Mouse (Mus musculus) forebrain, embryonic 12.5 days (tissue): ENCODE measurements around the gene Pde9a. TPM values are rescaled to one million over a fixed set of nuclear protein-coding genes. Genes with fewer than 3 reads are reported as not detected.

Experiments
- ATAC-seq: fragments of 200-750 bp; cut with Nextera tagmentation; 2 replicates; pipeline ENCODE4 v1.8.0; 2017; ENCODE audit warnings: moderate TSS enrichment; ENCODE audit not compliant: low FRiP score
- H3K27ac ChIP-seq: fragments of 300-500 bp; sonication (generic); 2 replicates; pipeline ENCODE4 v1.5.1; 2016; ENCODE audit warnings: mild to moderate bottlenecking
- H3K27me3 ChIP-seq: fragments of 300-500 bp; sonication (generic); 2 replicates; pipeline ENCODE4 v1.6.1; 2016; ENCODE audit warnings: mild to moderate bottlenecking
- H3K36me3 ChIP-seq: fragments of 300-500 bp; sonication (generic); replicated peaks from 2 replicates; pipeline ENCODE4 v1.6.1; 2016; ENCODE audit warnings: mild to moderate bottlenecking
- H3K4me1 ChIP-seq: fragments of 300-500 bp; sonication (generic); 2 replicates; pipeline ENCODE4 v1.6.1; 2016
- H3K4me2 ChIP-seq: fragments of 300-500 bp; sonication (generic); 2 replicates; pipeline ENCODE4 v1.6.1; 2016; ENCODE audit warnings: mild to moderate bottlenecking, moderate library complexity
- H3K4me3 ChIP-seq: fragments of 300-500 bp; sonication (generic); replicated peaks from 2 replicates; pipeline ENCODE4 v1.5.1; 2016; ENCODE audit warnings: mild to moderate bottlenecking
- H3K9ac ChIP-seq: fragments of 300-500 bp; sonication (generic); 2 replicates; pipeline ENCODE4 v1.6.1; 2016; ENCODE audit warnings: mild to moderate bottlenecking
- H3K9me3 ChIP-seq: fragments of 300-500 bp; sonication (generic); 2 replicates; pipeline ENCODE4 v1.6.1; 2016
- WGBS: fragments of 180-500 bp; shearing (Covaris S2); methylation state at CpG from one replicate; pipeline ENCODE4 v1.1.7; 2016; 5-methylcytosine and 5-hydroxymethylcytosine counted together
- polyA plus RNA-seq: library from polyadenylated mRNA; unstranded; fragments of >200 nt; fragmentation: Nextera tagmentation; extraction: Ambion mirVana; gene quantifications from 2 replicates; pipeline ENCODE4 v1.2.1, GENCODE M21; 2016

Gene Pde9a
- polyA plus RNA-seq, 1 experiment from 2014 or later = 36.7 TPM

GRCm38 (mm10) chr17:31420658-31421057 lies 34.6 kb downstream of the Pde9a start:
- ATAC-seq = no peak
- Histone ChIP-seq H3K36me3 (peaks cover 26% of the 10 kb centered on the region), H3K27ac (no peak overlapping the region), H3K9ac (no peak overlapping the region), H3K27me3 (0 out of 2 replicates have a peak, but pooled peaks cover 8% of the 10 kb centered on the region), H3K4me2 (no peak overlapping the region), H3K4me3 (no peak overlapping the region), H3K9me3 (no peaks in the 10 kb centered on the region), H3K4me1 (peaks cover 14% of the 10 kb centered on the region)
- 92% methylated on average over 16 of the region's 16 CpGs for WGBS

- 0 out of 2 replicates have a peak, but pooled peaks cover 8% of the 10 kb centered on the region for H3K27me3 ChIP-seq
- no peaks in the 10 kb centered on the region for H3K9me3 ChIP-seq
- no peak overlapping the region for H3K27ac ChIP-seq
- H3K36me3 ChIP-seq = peaks cover 9% of the 10 kb centered on the region
- ATAC-seq = no peak
- peaks cover 23% of the 10 kb centered on the region for H3K4me1 ChIP-seq
- H3K4me2 ChIP-seq = no peak overlapping the region
- H3K9ac ChIP-seq = no peak overlapping the region
- no peak overlapping the region for H3K4me3 ChIP-seq
- WGBS = 93% methylated on average over 1 of the region's 1 CpGs
Observed at GRCm38 (mm10) chr17:31422381-31422780, 36.4 kb downstream of the Pde9a start.

- Histone ChIP-seq H3K27ac (no peak overlapping the region), H3K27me3 (0 out of 2 replicates have a peak, but pooled peaks cover 8% of the 10 kb centered on the region), H3K4me3 (no peak overlapping the region), H3K9ac (no peak overlapping the region), H3K4me1 (peaks cover 23% of the 10 kb centered on the region), H3K9me3 (no peaks in the 10 kb centered on the region), H3K36me3 (peaks cover 9% of the 10 kb centered on the region), H3K4me2 (no peak overlapping the region)
- ATAC-seq = no peak
- WGBS = 58% methylated on average over 2 of the region's 2 CpGs
Observed at GRCm38 (mm10) chr17:31423020-31423419, 37.0 kb downstream of the Pde9a start.

GRCm38 (mm10) chr17:31424358-31424757 lies 38.3 kb downstream of the Pde9a start:
- Histone ChIP-seq H3K36me3 (peaks cover 15% of the 10 kb centered on the region), H3K4me2 (no peak overlapping the region), H3K9ac (no peak overlapping the region), H3K9me3 (peaks cover 6% of the 10 kb centered on the region), H3K4me3 (no peak overlapping the region), H3K4me1 (peaks cover 23% of the 10 kb centered on the region), H3K27ac (no peak overlapping the region), H3K27me3 (0 out of 2 replicates have a peak, but pooled peaks cover 8% of the 10 kb centered on the region)
- ATAC-seq = no peak
- 84% methylated on average over 4 of the region's 4 CpGs for WGBS

GRCm38 (mm10) chr17:31424798-31425197 lies 38.8 kb downstream of the Pde9a start:
- peaks cover 20% of the 10 kb centered on the region for H3K36me3 ChIP-seq
- no peak overlapping the region for H3K4me3 ChIP-seq
- no peak overlapping the region for H3K4me2 ChIP-seq
- no peak for ATAC-seq
- H3K9me3 ChIP-seq = peaks cover 9% of the 10 kb centered on the region
- H3K4me1 ChIP-seq = peaks cover 23% of the 10 kb centered on the region
- WGBS = 48% methylated on average over 8 of the region's 8 CpGs
- no peak overlapping the region for H3K9ac ChIP-seq
- no peak overlapping the region for H3K27ac ChIP-seq
- 0 out of 2 replicates have a peak, but pooled peaks cover 8% of the 10 kb centered on the region for H3K27me3 ChIP-seq

- Histone ChIP-seq H3K4me1 (peaks cover 23% of the 10 kb centered on the region), H3K27me3 (0 out of 2 replicates have a peak, but pooled peaks cover 8% of the 10 kb centered on the region), H3K9me3 (peaks cover 9% of the 10 kb centered on the region), H3K4me3 (no peak overlapping the region), H3K9ac (no peak overlapping the region), H3K27ac (peak overlapping the region; percentile 2; the same call in 1 of the 2 replicates), H3K36me3 (peaks cover 27% of the 10 kb centered on the region), H3K4me2 (no peak overlapping the region)
- ATAC-seq = no peak
- 60% methylated on average over 13 of the region's 13 CpGs for WGBS
Observed at GRCm38 (mm10) chr17:31425827-31426698, 40.1 kb downstream of the Pde9a start.

GRCm38 (mm10) chr17:31429402-31429801 lies 43.4 kb downstream of the Pde9a start:
- peaks cover 42% of the 10 kb centered on the region for H3K4me1 ChIP-seq

GRCm38 (mm10) chr17:31432878-31433281 lies 46.9 kb downstream of the Pde9a start:
- Histone ChIP-seq H3K4me2 (no peak overlapping the region), H3K9me3 (peaks cover 9% of the 10 kb centered on the region), H3K27me3 (peaks cover 14% of the 10 kb centered on the region), H3K36me3 (peaks cover 20% of the 10 kb centered on the region), H3K4me1 (peaks cover 39% of the 10 kb centered on the region), H3K4me3 (no peak overlapping the region), H3K27ac (no peak overlapping the region), H3K9ac (no peak overlapping the region)
- WGBS = 76% methylated on average over 5 of the region's 5 CpGs
- ATAC-seq = no peak

More at GRCm38 (mm10) chr17:31429402-31429801, 43.4 kb downstream of the Pde9a start:
- WGBS = 97% methylated on average over 2 of the region's 2 CpGs
- ATAC-seq = no peak
- H3K9ac ChIP-seq = no peak overlapping the region
- peaks cover 9% of the 10 kb centered on the region for H3K9me3 ChIP-seq
- peaks cover 15% of the 10 kb centered on the region for H3K27me3 ChIP-seq
- no peak overlapping the region for H3K27ac ChIP-seq
- no peak overlapping the region for H3K4me3 ChIP-seq
- peaks cover 22% of the 10 kb centered on the region for H3K36me3 ChIP-seq
- H3K4me2 ChIP-seq = no peak overlapping the region

GRCm38 (mm10) chr17:31433401-31433928 lies 47.5 kb downstream of the Pde9a start:
- H3K9me3 ChIP-seq = peaks cover 9% of the 10 kb centered on the region
- no peak for ATAC-seq
- H3K27me3 ChIP-seq = peaks cover 14% of the 10 kb centered on the region
- no peak overlapping the region for H3K4me2 ChIP-seq
- WGBS = 39% methylated on average over 13 of the region's 13 CpGs
- no peak overlapping the region for H3K9ac ChIP-seq
- peaks cover 39% of the 10 kb centered on the region for H3K4me1 ChIP-seq
- H3K36me3 ChIP-seq = peaks cover 16% of the 10 kb centered on the region
- no peak overlapping the region for H3K4me3 ChIP-seq
- no peak overlapping the region for H3K27ac ChIP-seq

- Histone ChIP-seq H3K36me3 (peaks cover 14% of the 10 kb centered on the region), H3K9ac (no peak overlapping the region), H3K4me3 (no peak overlapping the region), H3K27ac (no peak overlapping the region; the same call in 1 of the 2 replicates), H3K9me3 (peaks cover 5% of the 10 kb centered on the region), H3K4me2 (0 out of 2 replicates have a peak overlapping the region, but pooled peaks have one; percentile 17), H3K27me3 (peaks cover 14% of the 10 kb centered on the region), H3K4me1 (peaks cover 39% of the 10 kb centered on the region)
- WGBS = 13% methylated on average over 16 of the region's 16 CpGs
- no peak for ATAC-seq
Observed at GRCm38 (mm10) chr17:31433978-31434797, 48.2 kb downstream of the Pde9a start.

GRCm38 (mm10) chr17:31434825-31435325 lies 48.9 kb downstream of the Pde9a start:
- no peak overlapping the region for H3K9ac ChIP-seq
- H3K9me3 ChIP-seq = no peaks in the 10 kb centered on the region; the same call in 1 of the 2 replicates
- H3K4me3 ChIP-seq = no peak overlapping the region
- H3K4me2 ChIP-seq = 0 out of 2 replicates have a peak overlapping the region, but pooled peaks have one; percentile 17
- peaks cover 14% of the 10 kb centered on the region for H3K27me3 ChIP-seq
- WGBS = 5% methylated on average over 8 of the region's 8 CpGs
- no peak overlapping the region for H3K27ac ChIP-seq
- H3K36me3 ChIP-seq = peaks cover 7% of the 10 kb centered on the region
- peaks cover 39% of the 10 kb centered on the region for H3K4me1 ChIP-seq
- no peak for ATAC-seq
